Mouse (Mus musculus) layer of hippocampus, postnatal 10 days (tissue): ENCODE measurements around the gene Micu2. TPM values are rescaled to one million over a fixed set of nuclear protein-coding genes. Genes with fewer than 3 reads are reported as not detected.
"Not testable (repeated sequence)": the region's sequence is repeated elsewhere in the genome, so short reads cannot be mapped to it uniquely, and the experiment has no call there.

Source experiments
- DNase-seq, 2 experiments: peaks; one replicate each; pipeline ENCODE4 v3.0.0; 2021; ENCODE audit warnings: low spot score in 2 of 2
- total RNA-seq, 2 experiments: library from RNA; stranded (reverse); gene quantifications; 2 replicates each; pipeline ENCODE4 v1.2.3; 2021

The Micu2 gene
- total RNA-seq, 2 experiments from 2014 or later = 33.5 to 34.4 TPM

GRCm38 (mm10) chr14:57896088-57896871 is 102.8 kb downstream of the Micu2 start:
- DNase-seq = not testable (repeated sequence)

- DNase-seq = no peak
Measured at GRCm38 (mm10) chr14:57894346-57894745, 104.7 kb downstream of the Micu2 start.

GRCm38 (mm10) chr14:57892961-57893360 is 106.1 kb downstream of the Micu2 start:
- no peak for DNase-seq

GRCm38 (mm10) chr14:57890011-57890842 is 108.8 kb downstream of the Micu2 start, which contains the start of gene Zdhhc20:
Gene Zdhhc20, minus strand, starts transcription at chr14:57890276.
- peak; percentile 95 to 97 for DNase-seq

- no peak for DNase-seq
Measured at GRCm38 (mm10) chr14:57889541-57890010, 109.5 kb downstream of the Micu2 start.

GRCm38 (mm10) chr14:57887171-57887570 is 111.9 kb downstream of the Micu2 start:
- DNase-seq = no peak

- no peak for DNase-seq
Measured at GRCm38 (mm10) chr14:57886032-57886431, 113.0 kb downstream of the Micu2 start.

- DNase-seq = no peak
Measured at GRCm38 (mm10) chr14:57883341-57883740, 115.7 kb downstream of the Micu2 start.

- DNase-seq = no peak
Measured at GRCm38 (mm10) chr14:57882720-57883119, 116.3 kb downstream of the Micu2 start.

- DNase-seq = peak in 1 of 2 experiments; percentile 22
Measured at GRCm38 (mm10) chr14:57881793-57882192, 117.3 kb downstream of the Micu2 start.

GRCm38 (mm10) chr14:57881074-57881473 is 118.0 kb downstream of the Micu2 start:
- no peak for DNase-seq

GRCm38 (mm10) chr14:57877921-57878320 is 121.1 kb downstream of the Micu2 start:
- no peak for DNase-seq

GRCm38 (mm10) chr14:57866676-57867276 is 132.3 kb downstream of the Micu2 start:
- no peak for DNase-seq

Other genes starting within 250 kb of the Micu2 start
- 10 to 100 TPM; 20.7 to 25.5 TPM for gene Lats2, start 240.9 kb downstream of the Micu2 start, total RNA-seq
- 10 to 100 TPM; 23.2 to 42.1 TPM for gene Sap18, start 201.1 kb downstream of the Micu2 start, total RNA-seq
- gene Ska3, start 173.1 kb downstream of the Micu2 start, total RNA-seq = 1 to 10 TPM; 2.1 to 3.2 TPM
- gene Mrpl57, start 173.0 kb downstream of the Micu2 start, total RNA-seq = 10 to 100 TPM; 83.5 to 88.0 TPM
- 10 to 100 TPM; 29.2 to 31.3 TPM for gene Zdhhc20, start 109.0 kb downstream of the Micu2 start, total RNA-seq
- gene Fgf9, start 71.3 kb upstream of the Micu2 start, total RNA-seq = 10 to 100 TPM; 15.8 to 16.9 TPM